In genomic region chr13:69537366-69537765, GRCm38 (mm10) we compare ENCODE assay signal across 26 mouse cellular contexts. TPM values are rescaled to one million over a fixed set of nuclear protein-coding genes. Genes with fewer than 3 reads are reported as not detected.
A peak's percentile ranks its signal among the peaks of the same experiment; 100 is the strongest.
DNase-seq lines count a peak whose midpoint lies in the region; TF ChIP-seq lines count a peak whose summit lies in the region.
"Had no signal": no experiment of that assay in that cellular context is flagged by ENCODE, and none has a peak within 500 bp of the region (broad histone marks: within the 10 kb centered on the region; RNA-seq: fewer than 3 reads in every experiment).

No protein-coding gene starts in this region.

- no peak overlapping the region for H3K4me3 ChIP-seq in cerebellum, adult 2 months (replicated peaks; ENCODE audit: insufficient read depth, low read depth, low read length)
- H3K4me3 ChIP-seq: embryonic facial prominence, embryonic 13.5 days; forebrain, embryonic 10.5 days; heart, embryonic 13.5 days; limb, embryonic 10.5 days; limb, embryonic 15.5 days; liver, embryonic 13.5 days; myocyte; neural tube, embryonic 12.5 days had no signal

- no peak for TF ChIP-seq POLR2A in cerebellum, adult 2 months (IDR thresholded peaks at IDR 0.05; ENCODE audit: borderline replicate concordance, insufficient read depth, low read length)

- 51% methylated on average over 7 of the region's 7 CpGs for WGBS in cerebellum, adult 2 months

- peak; percentile 26 for DNase-seq in cerebellum, adult 9-10 months
- DNase-seq in cerebellum, adult 2 months = no peak
- DNase-seq in gastrocnemius, postnatal 25 days = peak; percentile 51
- DNase-seq in gastrocnemius, postnatal 10 days = no peak
- DNase-seq in MN1 (ENCODE audit: low spot score) (peak; percentile 82), NIH3T3 (ENCODE audit: low read depth) (peak; percentile 34)
- no peak for DNase-seq in thymus, postnatal 10 days (ENCODE audit: low spot score in 2 of 2)
- DNase-seq: B cell, adult 2 months; heart, postnatal 10 days; kidney, adult 11 months; kidney, postnatal 36 days; liver, embryonic 13.5 days; lung, adult 2 months; lung, postnatal 10 days; right cerebral cortex, adult 18-20 months; spleen, adult 18-20 months; thymus, postnatal 25 days had no signal

- H3K4me1 ChIP-seq in cerebellum, adult 2 months (ENCODE audit: control insufficient read depth, insufficient read depth, low read length) = peaks cover 9% of the 10 kb centered on the region; the same call in 1 of the 2 replicates

- no peak overlapping the region for H3K27ac ChIP-seq in cerebellum, adult 2 months (ENCODE audit: insufficient read depth, low read length)
- H3K27ac ChIP-seq: embryonic facial prominence, embryonic 13.5 days; forebrain, embryonic 10.5 days; heart, embryonic 13.5 days; hindbrain, embryonic 14.5 days; limb, embryonic 10.5 days; limb, embryonic 15.5 days; liver, embryonic 13.5 days; macrophage; neural tube, embryonic 12.5 days had no signal

- H3K27me3 ChIP-seq in cerebellum, adult 2 months (ENCODE audit: control insufficient read depth, insufficient read depth, low read length) = no peaks in the 10 kb centered on the region
- H3K27me3 ChIP-seq: embryonic facial prominence, embryonic 13.5 days; heart, embryonic 13.5 days; limb, embryonic 15.5 days; liver, embryonic 13.5 days; neural tube, embryonic 12.5 days had no signal

- no peak for TF ChIP-seq CTCF in cerebellum, adult 2 months (IDR thresholded peaks at IDR 0.05; ENCODE audit: borderline replicate concordance, insufficient read depth, low read depth, low read length)

RNA-seq across cellular contexts. Expression of gene Tent4a, which starts 2.9 kb away (rescaled TPM):
- polyA plus RNA-seq in cerebellum, adult 2 months (2012; rRNA removed) = 26.2 and 27.4 TPM in 2 replicates
- total RNA-seq in gastrocnemius, postnatal 25 days (2021) = 1 to 10 TPM; 6.0 to 6.2 TPM
- 10 to 100 TPM; 11.6 to 14.3 TPM for total RNA-seq in gastrocnemius, postnatal 10 days (2021)

RNA-seq across cellular contexts. Expression of gene Nsun2, which starts 3.8 kb away (rescaled TPM):
- polyA plus RNA-seq in cerebellum, adult 2 months (2012; rRNA removed) = 67.1 and 68.8 TPM in 2 replicates
- total RNA-seq in gastrocnemius, postnatal 25 days (2021) = 10 to 100 TPM; 37.8 to 39.2 TPM
- 10 to 100 TPM; 42.8 to 50.4 TPM for total RNA-seq in gastrocnemius, postnatal 10 days (2021)

Comparison
In these comparisons a context has a peak if more than half of its experiments do, and no peak if none do; other contexts are left out.
1. DNase-seq: peak in cerebellum, adult 9-10 months (single experiment), gastrocnemius, postnatal 25 days (single experiment), MN1 (single experiment) and NIH3T3 (single experiment); none in cerebellum, adult 2 months (0 of 2), gastrocnemius, postnatal 10 days (single experiment) and thymus, postnatal 10 days (0 of 2).